Mouse (Mus musculus): Measurements from ENCODE around the gene Pdlim7. TPM values are rescaled to one million over a fixed set of nuclear protein-coding genes. Genes with fewer than 3 reads are reported as not detected.

The Pdlim7 gene
- 72.8 and 76.0 TPM in 2 replicates for polyA plus RNA-seq (2021; fragmentation: Nextera tagmentation)
- long read RNA-seq, experiment 1, transcript Pdlim7-203 (8 exons, 1,006 nt) = major isoform, 6 of 36 reads
- long read RNA-seq, experiment 1, partial matches to known transcripts = 4 of 36 reads
- long read RNA-seq, experiment 1, other reads (novel, unspliced or antisense) = 25 of 36 reads
- long read RNA-seq, experiment 2, partial matches to known transcripts = 3 of 36 reads
- long read RNA-seq, experiment 2, other reads (novel, unspliced or antisense) = 27 of 36 reads

GRCm38 (mm10) chr13:55513111-55513748 is at the start of gene Pdlim7:
TSS of gene Pdlim7 (minus strand) at chr13:55513676.

GRCm38 (mm10) chr13:55536194-55537175 is 23.0 kb upstream of the Pdlim7 start, which contains the start of gene Ddx41:
TSS of gene Ddx41 (minus strand) at chr13:55536658.

GRCm38 (mm10) chr13:55529198-55529915 is 15.9 kb upstream of the Pdlim7 start, which contains the start of gene Dok3:
TSS of gene Dok3 (minus strand) at chr13:55529296.

GRCm38 (mm10) chr13:55487578-55488498 is 25.6 kb downstream of the Pdlim7 start, which contains the start of gene Dbn1:
TSS of gene Dbn1 (minus strand) at chr13:55488111.

GRCm38 (mm10) chr13:55464027-55464884 is 49.2 kb downstream of the Pdlim7 start, which contains the start of gene Prr7:
TSS of gene Prr7 (plus strand) at chr13:55464267.

Small RNAs within 50 kb of the gene (microRNA-seq; reads per million reads assigned to microRNA genes)
- gene Mir6943 (5.4 reads per million, percentile 19 among the genes with 10 or more reads in this experiment), gene Mir6944 (62.7 reads per million, percentile 53 among the genes with 10 or more reads in this experiment), gene Mir6945 (7.9 reads per million, percentile 28 among the genes with 10 or more reads in this experiment)

Other genes with a start within 250 kb of the Pdlim7 start
- 186 and 202 TPM in 2 replicates for gene Prelid1, start 193.2 kb downstream of the Pdlim7 start, polyA plus RNA-seq (2021; fragmentation: Nextera tagmentation)
- gene Rab24, start 191.7 kb downstream of the Pdlim7 start, polyA plus RNA-seq (2021; fragmentation: Nextera tagmentation) = 98.9 and 112 TPM in 2 replicates
- 0.82 and 1.2 TPM in 2 replicates for gene Mxd3, start 183.9 kb downstream of the Pdlim7 start, polyA plus RNA-seq (2021; fragmentation: Nextera tagmentation)
- gene Lman2, start 150.9 kb downstream of the Pdlim7 start, polyA plus RNA-seq (2021; fragmentation: Nextera tagmentation) = 34.0 and 39.1 TPM in 2 replicates
- gene Rgs14, start 143.9 kb downstream of the Pdlim7 start, polyA plus RNA-seq (2021; fragmentation: Nextera tagmentation) = 82.4 and 84.1 TPM in 2 replicates
- gene Slc34a1, start 115.5 kb downstream of the Pdlim7 start, polyA plus RNA-seq (2021; fragmentation: Nextera tagmentation) = not detected in 2 replicates
- 0.60 and 0.63 TPM in 2 replicates for gene Pfn3, start 98.4 kb downstream of the Pdlim7 start, polyA plus RNA-seq (2021; fragmentation: Nextera tagmentation)
- 0.06 and 0.24 TPM in 2 replicates for gene F12, start 86.9 kb downstream of the Pdlim7 start, polyA plus RNA-seq (2021; fragmentation: Nextera tagmentation)
- gene Grk6, start 68.6 kb downstream of the Pdlim7 start, polyA plus RNA-seq (2021; fragmentation: Nextera tagmentation) = 4.7 and 5.0 TPM in 2 replicates
- gene Prr7, start 49.4 kb downstream of the Pdlim7 start, polyA plus RNA-seq (2021; fragmentation: Nextera tagmentation) = 10.1 and 19.9 TPM in 2 replicates
- 77.0 and 77.4 TPM in 2 replicates for gene Dbn1, start 25.6 kb downstream of the Pdlim7 start, polyA plus RNA-seq (2021; fragmentation: Nextera tagmentation)
- 0.36 and 0.55 TPM in 2 replicates for gene Dok3, start 15.6 kb upstream of the Pdlim7 start, polyA plus RNA-seq (2021; fragmentation: Nextera tagmentation)
- 38.0 and 38.6 TPM in 2 replicates for gene Ddx41, start 23.0 kb upstream of the Pdlim7 start, polyA plus RNA-seq (2021; fragmentation: Nextera tagmentation)
- 2.9 and 3.3 TPM in 2 replicates for gene Fam193b, start 57.4 kb upstream of the Pdlim7 start, polyA plus RNA-seq (2021; fragmentation: Nextera tagmentation)
- gene Tmed9, start 60.1 kb upstream of the Pdlim7 start, polyA plus RNA-seq (2021; fragmentation: Nextera tagmentation) = 33.6 and 40.8 TPM in 2 replicates
- gene B4galt7, start 86.2 kb upstream of the Pdlim7 start, polyA plus RNA-seq (2021; fragmentation: Nextera tagmentation) = 16.6 and 17.8 TPM in 2 replicates
- 52.2 and 57.9 TPM in 2 replicates for gene Caml, start 109.3 kb upstream of the Pdlim7 start, polyA plus RNA-seq (2021; fragmentation: Nextera tagmentation)
- 11.7 and 11.8 TPM in 2 replicates for gene Ddx46, start 121.4 kb upstream of the Pdlim7 start, polyA plus RNA-seq (2021; fragmentation: Nextera tagmentation)
- gene B230219D22Rik, start 179.4 kb upstream of the Pdlim7 start, polyA plus RNA-seq (2021; fragmentation: Nextera tagmentation) = 43.8 and 44.3 TPM in 2 replicates
- gene Txndc15, start 201.0 kb upstream of the Pdlim7 start, polyA plus RNA-seq (2021; fragmentation: Nextera tagmentation) = 204 and 211 TPM in 2 replicates
- 72.3 and 91.3 TPM in 2 replicates for gene Pcbd2, start 213.7 kb upstream of the Pdlim7 start, polyA plus RNA-seq (2021; fragmentation: Nextera tagmentation)

All from layer of hippocampus, adult 6 months (tissue).